Mouse (Mus musculus): ENCODE results near the gene Nrxn1. TPM values are rescaled to one million over a fixed set of nuclear protein-coding genes. Genes with fewer than 3 reads are reported as not detected.
A peak's percentile ranks its signal among the peaks of the same experiment; 100 is the strongest.

The Nrxn1 gene
- total and polyA plus RNA-seq, 3 experiments: not detected

DNA sequence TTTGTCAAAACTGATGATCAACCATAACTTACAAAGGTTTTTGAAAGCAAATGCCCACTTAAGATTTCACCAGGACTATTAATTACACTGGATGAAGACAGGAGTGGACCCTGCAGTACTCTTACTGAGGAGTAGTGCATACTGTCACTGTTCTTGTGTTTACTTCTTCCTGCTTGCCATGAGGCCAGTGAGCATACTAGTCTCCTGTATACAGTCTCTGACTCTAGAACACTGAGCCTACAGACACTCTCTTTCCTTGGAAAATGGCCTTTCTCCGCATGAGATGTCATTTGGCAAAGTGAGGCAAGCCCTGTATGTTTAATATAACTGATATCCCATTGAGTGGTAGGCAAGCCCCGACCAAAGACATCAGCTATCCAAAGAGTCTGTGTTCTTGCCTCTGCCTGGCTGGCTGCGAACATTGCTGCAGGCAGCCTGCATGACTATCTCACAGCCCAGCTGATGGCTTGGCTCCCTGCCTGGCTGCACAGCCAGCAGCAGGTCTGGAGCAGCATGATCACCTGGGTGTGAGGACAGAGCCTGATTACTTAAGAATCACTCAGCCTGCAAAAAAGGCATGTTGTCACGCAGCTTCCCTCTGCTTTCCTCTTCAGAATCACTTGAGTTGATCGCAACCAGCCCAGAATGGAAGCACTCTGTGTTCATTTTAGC, 1085.3 kb downstream of the Nrxn1 start:
- H3K9ac ChIP-seq (ENCODE audit: control insufficient read depth, low read depth, low read length, poor library complexity, severe bottlenecking): no peak overlapping the region
- DNase-seq (ENCODE audit: low read depth, low spot score): peak; percentile 6
- H3K27ac ChIP-seq (ENCODE audit: control insufficient read depth, low read depth, low read length): no peak overlapping the region
- no peaks in the 10 kb centered on the region for H3K4me1 ChIP-seq (ENCODE audit: control insufficient read depth in 1 of 2, insufficient read depth in 2 of 2, low read length in 2 of 2)
- no peak for TF ChIP-seq RCOR1 (IDR thresholded peaks at IDR 0.05; ENCODE audit: low read depth, low read length)
- peak; percentile 77 for TF ChIP-seq ETS1 (IDR thresholded peaks at IDR 0.05; ENCODE audit: low read depth, low read length)
- H3K36me3 ChIP-seq (ENCODE audit: control insufficient read depth in 1 of 2, insufficient read depth in 2 of 2, low read length in 2 of 2): no peaks in the 10 kb centered on the region
- no peaks in the 10 kb centered on the region for H3K79me2 ChIP-seq (ENCODE audit: control insufficient read depth, insufficient read depth, low read length, poor library complexity)
- no peaks in the 10 kb centered on the region for H3K27me3 ChIP-seq (ENCODE audit: control insufficient read depth in 1 of 2, insufficient read depth in 2 of 2, low read length in 2 of 2)
- no peak overlapping the region for H3K4me3 ChIP-seq (ENCODE audit: control insufficient read depth in 1 of 2, insufficient read depth in 1 of 2, low read depth in 2 of 2, low read length in 2 of 2)
- no peaks in the 10 kb centered on the region for H3K9me3 ChIP-seq (replicated peaks; ENCODE audit: insufficient read depth, low read length)

GRCm38 (mm10) chr17:89990651-89991050, 1102.2 kb downstream of the Nrxn1 start:
- H3K4me3 ChIP-seq (ENCODE audit: control insufficient read depth in 1 of 2, insufficient read depth in 1 of 2, low read depth in 2 of 2, low read length in 2 of 2): no peak overlapping the region
- H3K27ac ChIP-seq (ENCODE audit: control insufficient read depth, low read depth, low read length): no peak overlapping the region
- no peaks in the 10 kb centered on the region for H3K9me3 ChIP-seq (replicated peaks; ENCODE audit: insufficient read depth, low read length)
- TF ChIP-seq HCFC1 (IDR thresholded peaks at IDR 0.05; ENCODE audit: low read depth, low read length): no peak
- no peak for TF ChIP-seq POLR2A (IDR thresholded peaks at IDR 0.05; ENCODE audit: control insufficient read depth in 1 of 2, insufficient read depth in 1 of 2, low read depth in 1 of 2, low read length in 2 of 2, poor library complexity in 1 of 2)
- no peak for TF ChIP-seq ZKSCAN1 (IDR thresholded peaks at IDR 0.05; ENCODE audit: low read depth, low read length)
- no peak for TF ChIP-seq ZC3H11A (IDR thresholded peaks at IDR 0.05; ENCODE audit: low read depth, low read length)
- TF ChIP-seq UBTF (IDR thresholded peaks at IDR 0.05; ENCODE audit: borderline replicate concordance, insufficient read depth, low read depth, low read length): no peak
- no peak for TF ChIP-seq NELFE (IDR thresholded peaks at IDR 0.05; ENCODE audit: low read depth, low read length)
- no peak for TF ChIP-seq MAZ (IDR thresholded peaks at IDR 0.05; ENCODE audit: low read depth, low read length)
- no peaks in the 10 kb centered on the region for H3K4me1 ChIP-seq (ENCODE audit: control insufficient read depth in 1 of 2, insufficient read depth in 2 of 2, low read length in 2 of 2)
- DNase-seq (ENCODE audit: low read depth, low spot score): no peak
- H3K36me3 ChIP-seq (ENCODE audit: control insufficient read depth in 1 of 2, insufficient read depth in 2 of 2, low read length in 2 of 2): no peaks in the 10 kb centered on the region
- no peaks in the 10 kb centered on the region for H3K27me3 ChIP-seq (ENCODE audit: control insufficient read depth in 1 of 2, insufficient read depth in 2 of 2, low read length in 2 of 2)
- no peak overlapping the region for H3K9ac ChIP-seq (ENCODE audit: control insufficient read depth, low read depth, low read length, poor library complexity, severe bottlenecking)
- H3K79me2 ChIP-seq (ENCODE audit: control insufficient read depth, insufficient read depth, low read length, poor library complexity): no peaks in the 10 kb centered on the region

Data from MEL (cell line).